Mouse (Mus musculus): Measurements from ENCODE around the gene Lmntd2. TPM values are rescaled to one million over a fixed set of nuclear protein-coding genes. Genes with fewer than 3 reads are reported as not detected.
"Not testable (repeated sequence)": the region's sequence is repeated elsewhere in the genome, so short reads cannot be mapped to it uniquely, and the experiment has no call there.

Lmntd2 gene
- polyA plus RNA-seq (2015; fragmentation: Nextera tagmentation; extraction: Ambion mirVana): 4.8 and 6.3 TPM in 2 replicates

GRCm38 (mm10) chr7:141213605-141214235 lies at the start of gene Lmntd2:
Lmntd2 (minus strand) TSS chr7:141214080.
- H3K4me3 ChIP-seq (replicated peaks; ENCODE audit: low read length): peak within 1 kb of the TSS; percentile 68
- peak within 1 kb of the TSS; percentile 78 for H3K9ac ChIP-seq (ENCODE audit: low read length)
- no peaks in the 10 kb centered on the region for H3K9me3 ChIP-seq (replicated peaks; ENCODE audit: control insufficient read depth, low read length)
- ATAC-seq (ENCODE audit: insufficient read depth, low FRiP score): no peak
- WGBS: 87% methylated on average over 11 of the region's 11 CpGs
- no peaks in the 10 kb centered on the region for H3K27me3 ChIP-seq (ENCODE audit: control insufficient read depth, insufficient read depth, low read length)
- H3K27ac ChIP-seq (ENCODE audit: low read length): peak within 1 kb of the TSS; percentile 97
- H3K4me2 ChIP-seq (ENCODE audit: low read depth, low read length): peak within 1 kb of the TSS; percentile 85
- no peaks in the 10 kb centered on the region for H3K36me3 ChIP-seq (ENCODE audit: control insufficient read depth, insufficient read depth, low read length)
- H3K4me1 ChIP-seq (ENCODE audit: control insufficient read depth, insufficient read depth, low read length): peaks cover 38% of the 10 kb centered on the region

GRCm38 (mm10) chr7:141263640-141264039 lies 49.8 kb upstream of the Lmntd2 start:
- H3K27ac ChIP-seq (ENCODE audit: low read length): no peak overlapping the region
- peaks cover 31% of the 10 kb centered on the region for H3K36me3 ChIP-seq (ENCODE audit: control insufficient read depth, insufficient read depth, low read length)
- H3K4me1 ChIP-seq (ENCODE audit: control insufficient read depth, insufficient read depth, low read length): peaks cover 4% of the 10 kb centered on the region; the same call in 1 of the 2 replicates
- no peak for ATAC-seq (ENCODE audit: insufficient read depth, low FRiP score)
- no peak overlapping the region for H3K9ac ChIP-seq (ENCODE audit: low read length)
- no peaks in the 10 kb centered on the region for H3K27me3 ChIP-seq (ENCODE audit: control insufficient read depth, insufficient read depth, low read length)
- H3K4me2 ChIP-seq (ENCODE audit: low read depth, low read length): no peak overlapping the region
- no peaks in the 10 kb centered on the region for H3K9me3 ChIP-seq (replicated peaks; ENCODE audit: control insufficient read depth, low read length)
- H3K4me3 ChIP-seq (replicated peaks; ENCODE audit: low read length): no peak overlapping the region
- WGBS: 84% methylated on average over 13 of the region's 13 CpGs

DNA sequence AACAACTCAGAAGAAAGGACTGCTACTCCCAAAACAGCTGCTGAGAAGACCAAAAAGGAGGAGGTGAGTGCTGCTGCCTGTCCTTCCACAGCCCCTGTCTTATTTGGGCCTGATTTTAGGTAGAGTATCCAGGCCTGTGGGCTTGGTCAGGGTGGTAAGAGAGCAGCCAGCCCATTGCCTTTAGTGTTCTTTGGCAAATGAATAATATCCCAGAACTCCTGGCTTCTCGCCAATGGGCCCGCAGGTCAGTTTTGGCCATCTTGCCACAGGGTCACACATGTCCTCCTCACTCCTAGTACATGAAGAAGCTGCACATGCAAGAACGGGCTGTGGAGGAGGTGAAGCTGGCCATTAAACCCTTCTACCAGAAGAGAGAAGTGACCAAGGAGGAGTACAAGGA lies 47.6 kb upstream of the Lmntd2 start:
- no peak overlapping the region for H3K27ac ChIP-seq (ENCODE audit: low read length)
- ATAC-seq (ENCODE audit: insufficient read depth, low FRiP score): no peak
- H3K27me3 ChIP-seq (ENCODE audit: control insufficient read depth, insufficient read depth, low read length): no peaks in the 10 kb centered on the region
- H3K9me3 ChIP-seq (replicated peaks; ENCODE audit: control insufficient read depth, low read length): no peaks in the 10 kb centered on the region
- H3K9ac ChIP-seq (ENCODE audit: low read length): no peak overlapping the region
- H3K4me3 ChIP-seq (replicated peaks; ENCODE audit: low read length): no peak overlapping the region
- 89% methylated on average over 3 of the region's 3 CpGs for WGBS
- H3K4me2 ChIP-seq (ENCODE audit: low read depth, low read length): no peak overlapping the region
- H3K36me3 ChIP-seq (ENCODE audit: control insufficient read depth, insufficient read depth, low read length): peaks cover 41% of the 10 kb centered on the region
- H3K4me1 ChIP-seq (ENCODE audit: control insufficient read depth, insufficient read depth, low read length): peaks cover 4% of the 10 kb centered on the region; the same call in 1 of the 2 replicates

DNA sequence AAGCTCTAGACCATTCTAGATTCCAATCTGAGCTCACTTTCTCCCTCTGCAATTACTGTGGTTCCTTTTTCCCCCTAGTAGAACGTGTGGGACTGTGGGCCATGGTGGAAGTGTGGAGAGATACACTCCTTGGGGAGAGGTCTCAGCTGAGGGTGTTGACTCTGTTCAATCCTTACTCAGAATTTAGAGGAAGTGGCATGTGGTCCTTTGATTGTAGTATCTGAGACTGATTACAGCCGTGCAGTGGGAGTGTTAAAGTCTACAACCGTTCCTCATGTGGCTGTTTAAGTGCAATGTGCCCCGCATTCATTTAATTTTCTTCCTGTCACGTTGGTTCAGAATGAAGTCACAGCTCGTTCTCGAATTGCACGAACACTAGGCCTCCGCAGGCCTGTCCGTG lies 42.3 kb upstream of the Lmntd2 start:
- ATAC-seq (ENCODE audit: insufficient read depth, low FRiP score): no peak
- no peak overlapping the region for H3K27ac ChIP-seq (ENCODE audit: low read length)
- no peak overlapping the region for H3K4me2 ChIP-seq (ENCODE audit: low read depth, low read length)
- no peaks in the 10 kb centered on the region for H3K27me3 ChIP-seq (ENCODE audit: control insufficient read depth, insufficient read depth, low read length)
- no peaks in the 10 kb centered on the region for H3K4me1 ChIP-seq (ENCODE audit: control insufficient read depth, insufficient read depth, low read length)
- no peaks in the 10 kb centered on the region for H3K9me3 ChIP-seq (replicated peaks; ENCODE audit: control insufficient read depth, low read length)
- peaks cover 42% of the 10 kb centered on the region for H3K36me3 ChIP-seq (ENCODE audit: control insufficient read depth, insufficient read depth, low read length)
- H3K4me3 ChIP-seq (replicated peaks; ENCODE audit: low read length): no peak overlapping the region
- H3K9ac ChIP-seq (ENCODE audit: low read length): no peak overlapping the region
- WGBS: 89% methylated on average over 10 of the region's 10 CpGs

DNA sequence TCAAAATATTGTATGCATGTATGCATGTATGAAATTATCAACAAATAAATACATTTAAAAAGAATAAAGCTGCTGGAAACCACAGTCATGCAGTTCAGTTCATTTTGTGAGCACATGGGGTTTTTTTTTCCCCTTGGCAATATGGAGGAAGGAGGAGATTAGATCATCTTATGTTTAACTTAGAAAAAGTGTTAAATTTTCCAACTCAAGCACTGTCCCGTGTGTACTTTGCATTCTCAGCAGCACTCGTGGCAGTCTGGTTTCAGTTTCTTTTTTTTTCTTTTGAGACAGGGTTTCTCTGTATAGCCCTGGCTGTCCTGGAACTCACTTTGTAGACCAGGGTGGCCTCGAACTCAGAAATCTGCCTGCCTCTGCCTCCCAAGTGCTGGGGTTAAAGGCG lies 36.6 kb upstream of the Lmntd2 start:
- not testable (repeated sequence) for H3K27me3 ChIP-seq (ENCODE audit: control insufficient read depth, insufficient read depth, low read length); ATAC-seq (ENCODE audit: insufficient read depth, low FRiP score); H3K4me2 ChIP-seq (ENCODE audit: low read depth, low read length); H3K4me1 ChIP-seq (ENCODE audit: control insufficient read depth, insufficient read depth, low read length); H3K9ac ChIP-seq (ENCODE audit: low read length); H3K9me3 ChIP-seq (replicated peaks; ENCODE audit: control insufficient read depth, low read length); H3K27ac ChIP-seq (ENCODE audit: low read length); H3K4me3 ChIP-seq (replicated peaks; ENCODE audit: low read length)
- WGBS: 82% methylated on average over 4 of the region's 4 CpGs
- H3K36me3 ChIP-seq (ENCODE audit: control insufficient read depth, insufficient read depth, low read length): peaks cover 37% of the 10 kb centered on the region

GRCm38 (mm10) chr7:141231551-141231950 lies 17.7 kb upstream of the Lmntd2 start:
- Histone ChIP-seq H3K27me3 (ENCODE audit: control insufficient read depth, insufficient read depth, low read length) (no peaks in the 10 kb centered on the region), H3K9ac (ENCODE audit: low read length) (no peak overlapping the region), H3K9me3 (replicated peaks; ENCODE audit: control insufficient read depth, low read length) (no peaks in the 10 kb centered on the region), H3K27ac (ENCODE audit: low read length) (no peak overlapping the region), H3K4me1 (ENCODE audit: control insufficient read depth, insufficient read depth, low read length) (peaks cover 16% of the 10 kb centered on the region), H3K4me2 (ENCODE audit: low read depth, low read length) (no peak overlapping the region), H3K36me3 (ENCODE audit: control insufficient read depth, insufficient read depth, low read length) (peaks cover 21% of the 10 kb centered on the region; the same call in 1 of the 2 replicates), H3K4me3 (replicated peaks; ENCODE audit: low read length) (no peak overlapping the region)
- no peak for ATAC-seq (ENCODE audit: insufficient read depth, low FRiP score)
- WGBS: 89% methylated on average over 10 of the region's 10 CpGs

- no peaks in the 10 kb centered on the region for H3K27me3 ChIP-seq (ENCODE audit: control insufficient read depth, insufficient read depth, low read length)
- H3K36me3 ChIP-seq (ENCODE audit: control insufficient read depth, insufficient read depth, low read length): peaks cover 21% of the 10 kb centered on the region; the same call in 1 of the 2 replicates
- H3K9me3 ChIP-seq (replicated peaks; ENCODE audit: control insufficient read depth, low read length): no peaks in the 10 kb centered on the region
- ATAC-seq (ENCODE audit: insufficient read depth, low FRiP score): no peak
- H3K4me2 ChIP-seq (ENCODE audit: low read depth, low read length): no peak overlapping the region
- no peak overlapping the region for H3K4me3 ChIP-seq (replicated peaks; ENCODE audit: low read length)
- 92% methylated on average over 3 of the region's 3 CpGs for WGBS
- no peak overlapping the region for H3K9ac ChIP-seq (ENCODE audit: low read length)
- peaks cover 16% of the 10 kb centered on the region for H3K4me1 ChIP-seq (ENCODE audit: control insufficient read depth, insufficient read depth, low read length)
- H3K27ac ChIP-seq (ENCODE audit: low read length): no peak overlapping the region
Measured at GRCm38 (mm10) chr7:141231111-141231510, 17.2 kb upstream of the Lmntd2 start.

- H3K4me2 ChIP-seq (ENCODE audit: low read depth, low read length): 0 out of 2 replicates have a peak overlapping the region, but pooled peaks have one; percentile 85
Measured at GRCm38 (mm10) chr7:141230570-141230969, 16.7 kb upstream of the Lmntd2 start.

GRCm38 (mm10) chr7:141229702-141230101 lies 15.8 kb upstream of the Lmntd2 start:
- Histone ChIP-seq H3K9me3 (replicated peaks; ENCODE audit: control insufficient read depth, low read length) (no peaks in the 10 kb centered on the region), H3K27ac (ENCODE audit: low read length) (no peak overlapping the region)

More at GRCm38 (mm10) chr7:141230570-141230969, 16.7 kb upstream of the Lmntd2 start:
- Histone ChIP-seq H3K36me3 (ENCODE audit: control insufficient read depth, insufficient read depth, low read length) (peaks cover 21% of the 10 kb centered on the region; the same call in 1 of the 2 replicates), H3K27me3 (ENCODE audit: control insufficient read depth, insufficient read depth, low read length) (no peaks in the 10 kb centered on the region), H3K9ac (ENCODE audit: low read length) (no peak overlapping the region), H3K4me3 (replicated peaks; ENCODE audit: low read length) (no peak overlapping the region), H3K4me1 (ENCODE audit: control insufficient read depth, insufficient read depth, low read length) (peaks cover 16% of the 10 kb centered on the region), H3K27ac (ENCODE audit: low read length) (no peak overlapping the region), H3K9me3 (replicated peaks; ENCODE audit: control insufficient read depth, low read length) (no peaks in the 10 kb centered on the region)
- ATAC-seq (ENCODE audit: insufficient read depth, low FRiP score): no peak
- 88% methylated on average over 4 of the region's 4 CpGs for WGBS

More at GRCm38 (mm10) chr7:141229702-141230101, 15.8 kb upstream of the Lmntd2 start:
- Histone ChIP-seq H3K4me2 (ENCODE audit: low read depth, low read length) (peak overlapping the region; percentile 85), H3K4me3 (replicated peaks; ENCODE audit: low read length) (peak overlapping the region; percentile 92), H3K9ac (ENCODE audit: low read length) (peak overlapping the region; percentile 97), H3K36me3 (ENCODE audit: control insufficient read depth, insufficient read depth, low read length) (peaks cover 21% of the 10 kb centered on the region; the same call in 1 of the 2 replicates), H3K27me3 (ENCODE audit: control insufficient read depth, insufficient read depth, low read length) (no peaks in the 10 kb centered on the region), H3K4me1 (ENCODE audit: control insufficient read depth, insufficient read depth, low read length) (peaks cover 16% of the 10 kb centered on the region)
- no peak for ATAC-seq (ENCODE audit: insufficient read depth, low FRiP score)
- WGBS: 43% methylated on average over 6 of the region's 6 CpGs

Data from stomach, embryonic 16.5 days (tissue).